Mouse (Mus musculus) heart, postnatal 0 days (tissue): ENCODE measurements around the gene Nova1.

Experiments
- CTCF ChIP-seq: IDR thresholded peaks from 2 replicates; pipeline ENCODE4 v1.5.1; 2016; ENCODE audit warnings: antibody characterized with exemption, control low read depth, low read depth
- EP300 ChIP-seq: IDR thresholded peaks from 2 replicates; pipeline ENCODE4 v1.6.1; 2016; ENCODE audit warnings: antibody characterized with exemption, low read depth

DNA sequence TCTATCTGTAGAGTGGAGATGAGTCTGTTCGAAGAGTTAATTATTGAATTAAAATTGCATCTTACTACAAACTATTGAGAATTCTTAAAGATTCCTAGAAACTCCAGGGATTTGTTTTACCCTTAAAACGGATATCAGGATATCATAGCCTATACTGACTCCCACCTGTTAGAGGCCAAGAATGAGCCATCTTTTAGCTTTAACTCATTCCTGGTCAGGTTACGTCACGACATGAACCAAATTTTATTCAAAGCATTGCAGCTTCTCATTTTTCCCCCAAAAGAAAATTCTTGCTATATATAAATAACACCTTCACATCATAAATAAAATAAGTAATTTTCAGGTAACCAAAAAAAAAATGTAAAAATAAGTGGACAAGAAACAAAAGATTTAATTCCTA, 3.9 kb downstream of the Nova1 start:
- no peak for TF ChIP-seq CTCF
- no peak for TF ChIP-seq EP300
